Mouse (Mus musculus) liver, embryonic 14.5 days (tissue): Measurements from ENCODE around the gene Rrp12.

Source experiments
- CTCF ChIP-seq: IDR thresholded peaks from 2 replicates; pipeline ENCODE4 v1.5.1; 2016; ENCODE audit warnings: antibody characterized with exemption, low read depth, control low read depth
- EP300 ChIP-seq: IDR thresholded peaks from 2 replicates; pipeline ENCODE4 v1.6.1; 2016; ENCODE audit warnings: antibody characterized with exemption, low read depth

GRCm38 (mm10) chr19:41829381-41830105, 66.4 kb downstream of the Rrp12 start, which contains the start of gene Frat1:
- TF ChIP-seq EP300 = peak; percentile 51
- peak; percentile 32; the same call in 1 of the 2 replicates for TF ChIP-seq CTCF
